Mouse (Mus musculus) inflammation-experienced regulatory T-cells, adult 16 weeks (primary cell): Measurements from ENCODE around the gene Fam205a4. TPM values are rescaled to one million over a fixed set of nuclear protein-coding genes. Genes with fewer than 3 reads are reported as not detected.

ENCODE experiments used
- polyA plus RNA-seq: library from polyadenylated mRNA; unstranded; fragments of 100-300 nt; shearing (Covaris generic); gene quantifications from one replicate; pipeline ENCODE4 v1.2.1, GENCODE M21; 2017

The Fam205a4 gene
- 0.10 TPM for polyA plus RNA-seq

DNA sequence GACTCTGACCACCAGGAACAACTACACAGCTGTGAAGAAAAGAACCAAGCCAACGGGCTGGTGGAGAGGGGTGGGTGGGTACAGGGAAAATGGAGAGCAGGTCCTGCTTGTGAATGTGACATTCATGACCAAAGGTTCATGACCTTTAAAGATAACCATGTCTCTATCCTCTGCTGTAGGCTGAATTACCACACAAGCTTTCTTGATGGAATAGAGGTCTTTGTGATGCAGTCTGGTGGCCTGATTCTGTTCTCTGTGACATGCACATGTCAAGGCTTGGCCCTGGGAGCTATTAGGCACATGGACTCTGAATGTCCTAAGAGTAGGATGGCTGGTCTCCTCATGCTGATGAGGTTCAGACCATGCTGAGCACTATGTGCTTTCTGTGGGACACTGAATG is at the start of gene Fam205a4:
Gene Fam205a4 (plus strand): TSS at position 301 of the 400 bp plus-strand sequence.

DNA sequence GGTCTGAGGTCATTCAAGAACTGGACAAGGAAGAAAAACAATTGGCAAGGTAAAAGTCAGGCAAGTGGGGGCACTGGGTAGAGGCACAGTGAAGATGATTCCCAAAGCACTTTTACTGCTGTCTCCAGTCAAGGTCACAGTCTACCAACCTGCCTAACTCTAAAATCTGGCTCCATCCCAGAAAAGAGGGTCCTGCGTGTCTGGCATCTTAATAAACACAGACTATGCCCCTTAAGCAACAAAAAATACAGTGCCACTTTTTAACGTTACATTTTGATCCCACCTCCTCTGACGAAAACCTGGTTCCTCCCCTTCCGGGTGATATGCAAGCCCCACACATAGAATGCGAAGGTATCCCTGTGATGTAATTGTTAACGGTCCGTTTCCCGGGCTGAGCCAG is 24.6 kb upstream of the Fam205a4 start, which contains the start of gene Gm20878:
Gene Gm20878 (plus strand): TSS at position 301 of the 400 bp plus-strand sequence.

Other genes starting within 250 kb of the Fam205a4 start
- gene Dctn3, start 242.9 kb upstream of the Fam205a4 start, polyA plus RNA-seq: 130 TPM
- gene Arid3c, start 234.9 kb upstream of the Fam205a4 start, polyA plus RNA-seq: not detected
- 80.5 TPM for gene Galt, start 210.8 kb upstream of the Fam205a4 start, polyA plus RNA-seq
- gene Sigmar1, start 209.9 kb upstream of the Fam205a4 start, polyA plus RNA-seq: 52.5 TPM
- gene Ccl27a, start 191.8 kb upstream of the Fam205a4 start, polyA plus RNA-seq: 6.8 TPM
- gene Gm21541, start 62.4 kb upstream of the Fam205a4 start, polyA plus RNA-seq: not detected
- 2.4 TPM for gene Gm20878, start 24.5 kb upstream of the Fam205a4 start, polyA plus RNA-seq
- not detected for gene Gm21093, start 68.7 kb downstream of the Fam205a4 start, polyA plus RNA-seq
- not detected for gene Gm3893, start 125.1 kb downstream of the Fam205a4 start, polyA plus RNA-seq
- not detected for gene Gm13304, start 148.8 kb downstream of the Fam205a4 start, polyA plus RNA-seq
- not detected for gene Gm13306, start 187.4 kb downstream of the Fam205a4 start, polyA plus RNA-seq
- not detected for gene Gm13305, start 202.5 kb downstream of the Fam205a4 start, polyA plus RNA-seq